Mouse (Mus musculus) left cerebral cortex, postnatal 10 days (tissue): ENCODE results near the gene Hoxd8. TPM values are rescaled to one million over a fixed set of nuclear protein-coding genes. Genes with fewer than 3 reads are reported as not detected.

Source experiments
- DNase-seq, 2 experiments: peaks; one replicate each; pipeline ENCODE4 v3.0.0; 2021 to 2022; ENCODE audit warnings: low spot score in 2 of 2, mixed read lengths in 1 of 2; ENCODE audit errors: extremely low spot score in 1 of 2
- intact Hi-C: fragments of 180-260 bp; cut with DNase I; formaldehyde crosslinking; loops from one replicate; pipeline ENCODE4 v1.15.1; 2025
- total RNA-seq, 2 experiments: library from RNA; stranded (reverse); gene quantifications; 2 replicates each; pipeline ENCODE4 v1.2.3; 2021

Gene Hoxd8
- total RNA-seq, 2 experiments from 2014 or later = not detected

DNA sequence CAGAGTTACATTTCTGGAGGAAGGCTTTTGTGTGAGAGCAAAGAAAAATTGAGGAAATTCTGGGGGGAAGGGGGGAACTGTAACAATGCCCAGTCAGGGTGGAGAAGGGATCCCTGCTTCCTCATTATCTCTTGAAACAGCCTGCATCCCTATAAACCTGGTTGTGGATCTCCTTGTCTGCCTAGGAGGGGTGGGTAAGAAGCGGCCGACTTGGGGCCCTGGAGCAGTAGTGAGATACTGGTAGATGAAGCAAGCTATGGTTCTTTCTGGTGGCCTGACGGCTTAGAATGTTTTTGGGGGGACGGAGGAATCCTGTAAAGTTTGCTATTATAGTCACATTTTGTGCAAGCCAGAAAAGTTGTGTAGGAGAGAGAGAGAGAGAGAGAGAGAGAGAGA lies 11.0 kb upstream of the Hoxd8 start:
- intact Hi-C loops = loop anchor here (5.0 kb wide), 1 partner anchor 36 kb away; the partner anchor contains the start of gene Evx2

GRCm38 (mm10) chr2:74694066-74694465 lies 10.3 kb upstream of the Hoxd8 start:
- intact Hi-C loops = loop anchor here (5.0 kb wide), 1 partner anchor 37 kb away; the partner anchor contains the start of gene Evx2
- DNase-seq = no peak

More for the DNA sequence above, 11.0 kb upstream of the Hoxd8 start:
- DNase-seq = no peak

GRCm38 (mm10) chr2:74695383-74695782 lies 9.0 kb upstream of the Hoxd8 start:
- no peak for DNase-seq
- intact Hi-C loops = no loop called here

GRCm38 (mm10) chr2:74695813-74696430 lies 8.5 kb upstream of the Hoxd8 start:
- no peak for DNase-seq
- intact Hi-C loops = no loop called here

GRCm38 (mm10) chr2:74696442-74697335 lies 7.7 kb upstream of the Hoxd8 start:
- no peak for DNase-seq
- intact Hi-C loops = no loop called here

GRCm38 (mm10) chr2:74697567-74698121 lies 6.8 kb upstream of the Hoxd8 start, which contains the start of gene Hoxd9:
Gene Hoxd9, plus strand, starts transcription at chr2:74697727.
- intact Hi-C loops = no loop called here
- no peak for DNase-seq

GRCm38 (mm10) chr2:74698201-74699052 lies 6.0 kb upstream of the Hoxd8 start:
- no peak for DNase-seq
- intact Hi-C loops = no loop called here

GRCm38 (mm10) chr2:74699053-74699430 lies 5.4 kb upstream of the Hoxd8 start:
- intact Hi-C loops = no loop called here
- no peak for DNase-seq

- intact Hi-C loops = loop anchor here (5.0 to 10.0 kb wide), 3 partner anchors 437 to 725 kb away; no protein-coding TSS in a partner anchor
- no peak for DNase-seq
These were observed 4.5 kb upstream of the Hoxd8 start for GRCm38 (mm10) chr2:74699664-74700545.

GRCm38 (mm10) chr2:74700546-74701112 lies 3.8 kb upstream of the Hoxd8 start:
- intact Hi-C loops = loop anchor here (5.0 to 10.0 kb wide), 3 partner anchors 437 to 724 kb away; no protein-coding TSS in a partner anchor
- DNase-seq = no peak

DNA sequence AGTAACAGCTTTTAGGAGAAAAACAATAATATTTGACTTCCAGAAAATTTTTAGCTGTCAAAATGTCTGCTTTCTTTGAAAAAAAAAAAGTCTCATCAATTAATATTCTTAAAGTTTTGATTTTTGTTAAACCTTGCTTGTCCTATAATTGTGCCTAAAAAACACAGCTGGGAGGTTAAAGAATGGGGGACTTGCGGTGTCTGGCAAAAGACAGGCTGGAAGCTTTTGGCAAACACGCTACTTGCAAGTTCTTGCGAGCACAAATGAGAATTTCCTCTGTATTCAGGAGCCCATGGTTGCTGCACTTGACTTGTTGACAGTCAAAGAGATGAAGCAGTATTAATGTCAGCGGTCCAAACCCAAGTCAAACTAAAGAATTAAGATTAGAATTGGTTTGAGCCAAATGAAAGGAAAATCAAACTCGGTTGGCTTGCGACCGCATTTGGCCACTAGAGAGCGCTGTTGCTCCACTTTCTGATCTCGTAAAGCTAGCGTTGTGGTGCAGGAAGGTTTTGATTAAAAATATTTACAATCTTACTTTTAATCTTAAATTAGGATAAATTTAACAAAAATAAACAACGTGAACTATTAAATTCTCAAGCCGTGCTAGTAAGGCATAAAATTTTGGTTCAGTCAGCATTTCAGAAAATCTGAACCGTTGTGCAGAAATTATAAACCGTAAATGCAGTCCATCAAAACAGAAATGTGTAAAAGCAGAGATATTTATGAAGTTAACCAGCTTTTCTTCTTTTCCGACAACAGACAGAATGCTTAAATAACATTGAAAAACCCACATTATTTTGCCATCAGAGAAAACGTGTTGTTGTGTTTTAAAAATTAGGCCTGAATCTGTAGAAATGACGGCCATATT lies 2.2 kb upstream of the Hoxd8 start:
- DNase-seq = peak; percentile 69 to 75
- intact Hi-C loops = loop anchor here (2.0 to 10.0 kb wide), 4 partner anchors 435 to 887 kb away; no protein-coding TSS in a partner anchor

GRCm38 (mm10) chr2:74702820-74703219 lies 1.6 kb upstream of the Hoxd8 start:
- intact Hi-C loops = loop anchor here (2.0 to 10.0 kb wide), 4 partner anchors 434 to 886 kb away; no protein-coding TSS in a partner anchor
- no peak for DNase-seq

GRCm38 (mm10) chr2:74703317-74703716 lies 1.1 kb upstream of the Hoxd8 start:
- no peak for DNase-seq
- intact Hi-C loops = loop anchor here (2.0 to 10.0 kb wide), 4 partner anchors 434 to 885 kb away; no protein-coding TSS in a partner anchor

- intact Hi-C loops = loop anchor here (2.0 to 10.0 kb wide), 4 partner anchors 433 to 885 kb away; no protein-coding TSS in a partner anchor
- DNase-seq = no peak
These were observed 559 bp upstream of the Hoxd8 start for GRCm38 (mm10) chr2:74703720-74704392.

GRCm38 (mm10) chr2:74704999-74705466 lies 618 bp downstream of the Hoxd8 start:
- no peak for DNase-seq
- intact Hi-C loops = loop anchor here (5.0 to 10.0 kb wide), 3 partner anchors 432 to 720 kb away; no protein-coding TSS in a partner anchor
